Mouse (Mus musculus) CH12.LX (cell line): ENCODE measurements around the gene Kif26b. TPM values are rescaled to one million over a fixed set of nuclear protein-coding genes. Genes with fewer than 3 reads are reported as not detected.

ENCODE experiments used
- DNase-seq: peaks from one replicate; pipeline ENCODE4 v3.0.0-alpha.2; 2013; ENCODE audit errors: extremely low read depth
- H3K27ac ChIP-seq: 2 replicates; pipeline ENCODE4 v1.5.1; 2012; ENCODE audit warnings: low read depth, mild to moderate bottlenecking, control low read depth, moderate library complexity; ENCODE audit not compliant: insufficient read depth
- H3K27me3 ChIP-seq: replicated peaks from 2 replicates; pipeline ENCODE3; 2012; ENCODE audit warnings: inconsistent platforms
- H3K36me3 ChIP-seq, 2 experiments: replicated peaks in 1 of 2; 2 replicates each; pipeline versions ENCODE3 to v1.6.1; 2012; ENCODE audit warnings: inconsistent platforms in 1 of 2, low read length in 1 of 2, mild to moderate bottlenecking in 1 of 2, mixed read lengths in 1 of 2, moderate library complexity in 1 of 2; ENCODE audit not compliant: control insufficient read depth in 1 of 2, insufficient read depth in 1 of 2
- H3K4me1 ChIP-seq, 2 experiments: 2 replicates each; pipeline ENCODE4 v1.6.1; 2012; ENCODE audit warnings: inconsistent platforms in 1 of 2, moderate library complexity in 1 of 2; ENCODE audit not compliant: insufficient read depth in 2 of 2, control insufficient read depth in 1 of 2
- H3K4me2 ChIP-seq: 2 replicates; pipeline ENCODE4 v1.6.1; 2012; ENCODE audit warnings: low read depth, mild to moderate bottlenecking, control low read depth; ENCODE audit not compliant: poor library complexity, insufficient read depth, severe bottlenecking
- H3K4me3 ChIP-seq, 3 experiments: fragments of 150-350 bp in 1 of 3; sonication (generic) in 1 of 3; replicated peaks in 1 of 3; 2 replicates each; pipeline versions ENCODE3 to v1.5.1; 2011 to 2012; ENCODE audit warnings: low read depth in 2 of 3, low read length in 2 of 3, mild to moderate bottlenecking in 2 of 3, moderate library complexity in 2 of 3, control low read depth in 1 of 3, improper control_type of control experiment in 1 of 3, inconsistent platforms in 1 of 3, mixed read lengths in 1 of 3; ENCODE audit not compliant: poor library complexity in 1 of 3
- H3K79me2 ChIP-seq: replicated peaks from 2 replicates; pipeline ENCODE4 v1.6.1; 2012; ENCODE audit warnings: mild to moderate bottlenecking, moderate library complexity; ENCODE audit not compliant: control insufficient read depth, poor library complexity, insufficient read depth, severe bottlenecking; ENCODE audit errors: extremely low read depth
- H3K9ac ChIP-seq: 2 replicates; pipeline ENCODE4 v1.6.1; 2012; ENCODE audit warnings: low read depth, mild to moderate bottlenecking, control low read depth, moderate library complexity; ENCODE audit not compliant: insufficient read depth
- H3K9me3 ChIP-seq: replicated peaks from 2 replicates; pipeline ENCODE3; 2012; ENCODE audit warnings: low read length, inconsistent platforms, mixed read lengths
- CHD1 ChIP-seq: IDR thresholded peaks from 2 replicates; pipeline ENCODE4 v1.6.1; 2012; ENCODE audit warnings: low read depth, low read length, improper control_type of control experiment, inconsistent platforms
- GABPA ChIP-seq: IDR thresholded peaks from 2 replicates; pipeline ENCODE4 v1.6.1; 2012; ENCODE audit warnings: low read depth, low read length, improper control_type of control experiment, inconsistent platforms; ENCODE audit not compliant: insufficient replicate concordance
- HCFC1 ChIP-seq: IDR thresholded peaks from 2 replicates; pipeline ENCODE4 v1.6.1; 2012; ENCODE audit warnings: low read depth, mild to moderate bottlenecking, inconsistent platforms, low read length, improper control_type of control experiment
- MAX ChIP-seq: IDR thresholded peaks from 2 replicates; pipeline ENCODE4 v1.6.1; 2011; ENCODE audit warnings: low read length, improper control_type of control experiment
- MEF2A ChIP-seq: IDR thresholded peaks from 2 replicates; pipeline ENCODE4 v1.6.1; 2014; ENCODE audit warnings: low read depth, mild to moderate bottlenecking, inconsistent platforms, low read length, improper control_type of control experiment, borderline replicate concordance
- NELFE ChIP-seq: IDR thresholded peaks from 2 replicates; pipeline ENCODE4 v1.6.1; 2011; ENCODE audit warnings: low read depth, low read length, improper control_type of control experiment
- NRF1 ChIP-seq: IDR thresholded peaks from 2 replicates; pipeline ENCODE4 v1.6.1; 2014; ENCODE audit warnings: low read depth, mild to moderate bottlenecking, inconsistent platforms, low read length, improper control_type of control experiment, moderate library complexity
- PAX5 ChIP-seq: IDR thresholded peaks from 2 replicates; pipeline ENCODE4 v1.6.1; 2012; ENCODE audit warnings: low read length, inconsistent platforms, mixed read lengths
- POLR2AphosphoS2 ChIP-seq: IDR thresholded peaks from 2 replicates; pipeline ENCODE4 v1.6.1; 2011; ENCODE audit warnings: low read depth, low read length, improper control_type of control experiment
- RAD21 ChIP-seq: IDR thresholded peaks from 2 replicates; pipeline ENCODE4 v1.6.1; 2011; ENCODE audit warnings: low read depth, mild to moderate bottlenecking, low read length, improper control_type of control experiment, moderate library complexity
- SMC3 ChIP-seq: IDR thresholded peaks from 2 replicates; pipeline ENCODE4 v1.6.1; 2011; ENCODE audit warnings: low read depth, low read length, improper control_type of control experiment
- TBP ChIP-seq: conservative IDR thresholded peaks from 2 replicates; pipeline ENCODE4 v1.6.1; 2011; ENCODE audit warnings: low read depth, low read length, improper control_type of control experiment
- TCF12 ChIP-seq: IDR thresholded peaks from 2 replicates; pipeline ENCODE4 v1.6.1; 2014; ENCODE audit warnings: low read depth, mild to moderate bottlenecking, inconsistent platforms, low read length, improper control_type of control experiment
- UBTF ChIP-seq: IDR thresholded peaks from 2 replicates; pipeline ENCODE4 v1.6.1; 2012; ENCODE audit warnings: low read depth, mild to moderate bottlenecking, inconsistent platforms, low read length, improper control_type of control experiment, moderate library complexity
- USF2 ChIP-seq: conservative IDR thresholded peaks from 2 replicates; pipeline ENCODE4 v1.6.1; 2011; ENCODE audit warnings: low read depth, low read length, improper control_type of control experiment
- ZMIZ1 ChIP-seq: IDR thresholded peaks from 2 replicates; pipeline ENCODE4 v1.6.1; 2012; ENCODE audit warnings: low read depth, mild to moderate bottlenecking, inconsistent platforms, low read length, improper control_type of control experiment
- ZNF384 ChIP-seq: IDR thresholded peaks from 2 replicates; pipeline ENCODE4 v1.6.1; 2012; ENCODE audit warnings: low read depth, low read length, improper control_type of control experiment, inconsistent platforms
- dilution Hi-C: fragments of 300-500 bp; cut with MboI; formaldehyde crosslinking; loops from 2 replicates; pipeline ENCODE4 v1.14.3; 2020; ENCODE audit warnings: low sequenced_read_pairs; ENCODE audit not compliant: extremely low pct_unique_long_range_greater_than_20kb, extremely low pct_ligation_motif_present
- in situ Hi-C: fragments of 300-500 bp; cut with MboI; formaldehyde crosslinking; loops from 3 replicates; pipeline ENCODE4 v1.14.3; 2019; ENCODE audit warnings: low sequenced_read_pairs, low pct_ligation_motif_present, low pct_unique_long_range_greater_than_20kb, mixed read lengths
- polyA plus RNA-seq: library from polyadenylated mRNA; unstranded; fragments of >175 nt; gene quantifications from 2 replicates; pipeline ENCODE4 v1.2.1, GENCODE M21; 2012; ENCODE audit warnings: low read depth; ENCODE audit not compliant: insufficient read length
- total RNA-seq, 2 experiments: library from RNA; depleted of rRNA; stranded (reverse); fragments of 300-350 nt in 1 of 2; fragments of >200 nt in 1 of 2; gene quantifications; 2 replicates each; pipeline ENCODE4 v1.2.3; 2012 to 2014

The Kif26b gene
- total and polyA plus RNA-seq, 3 experiments = 0.09 TPM; not detected in 2

GRCm38 (mm10) chr1:178743820-178744219 lies 214.9 kb downstream of the Kif26b start:
- no peaks in the 10 kb centered on the region for H3K79me2 ChIP-seq
- no peaks in the 10 kb centered on the region for H3K36me3 ChIP-seq
- peaks cover 2% of the 10 kb centered on the region for H3K9me3 ChIP-seq
- no peak overlapping the region for H3K4me3 ChIP-seq
- dilution Hi-C loops = no loop called here
- no peak overlapping the region for H3K9ac ChIP-seq
- DNase-seq = no peak
- H3K27ac ChIP-seq = no peak overlapping the region
- no peaks in the 10 kb centered on the region for H3K27me3 ChIP-seq
- no peak overlapping the region for H3K4me2 ChIP-seq
- TF ChIP-seq MAX = no peak
- TF ChIP-seq NRF1 = no peak
- TF ChIP-seq GABPA = no peak
- TF ChIP-seq TCF12 = no peak
- no peak for TF ChIP-seq USF2
- no peak for TF ChIP-seq NELFE
- no peak for TF ChIP-seq CHD1
- no peak for TF ChIP-seq HCFC1
- TF ChIP-seq POLR2AphosphoS2 = no peak
- no peak for TF ChIP-seq MEF2A
- TF ChIP-seq TBP = no peak
- H3K4me1 ChIP-seq = no peaks in the 10 kb centered on the region
- in situ Hi-C loops = no loop called here

GRCm38 (mm10) chr1:178744526-178744925 lies 215.6 kb downstream of the Kif26b start:
- dilution Hi-C loops (no loop called here), in situ Hi-C loops (no loop called here)
- Histone ChIP-seq H3K36me3 (no peaks in the 10 kb centered on the region), H3K79me2 (no peaks in the 10 kb centered on the region), H3K9me3 (peaks cover 4% of the 10 kb centered on the region), H3K4me3 (no peak overlapping the region), H3K4me2 (no peak overlapping the region), H3K4me1 (no peaks in the 10 kb centered on the region), H3K9ac (no peak overlapping the region), H3K27ac (no peak overlapping the region), H3K27me3 (no peaks in the 10 kb centered on the region)
- no peak for DNase-seq
- TF ChIP-seq MAX (no peak), USF2 (no peak), NELFE (no peak), ZMIZ1 (no peak), SMC3 (no peak), RAD21 (no peak), TBP (no peak), UBTF (no peak), NRF1 (no peak), ZNF384 (no peak), PAX5 (no peak), POLR2AphosphoS2 (no peak)
